In genomic region chr16:32661493-32661921, GRCm38 (mm10) we compare ENCODE assay signal across 8 mouse cellular contexts. TPM values are rescaled to one million over a fixed set of nuclear protein-coding genes. Genes with fewer than 3 reads are reported as not detected.
DNase-seq lines count a peak whose midpoint lies in the region; ATAC-seq and TF ChIP-seq lines count a peak whose summit lies in the region.

No protein-coding gene starts in this region.

- H3K4me2 ChIP-seq in heart, postnatal 0 days (ENCODE audit: low read depth, low read length), result peak overlapping the region; percentile 49

- no peak for TF ChIP-seq CTCF in kidney, adult 2 months (conservative IDR thresholded peaks at IDR 0.05; ENCODE audit: insufficient read depth, insufficient read length, low read depth, low read length)
- no peak for TF ChIP-seq CTCF in heart, postnatal 0 days (IDR thresholded peaks at IDR 0.05; ENCODE audit: low read depth)

- peak overlapping the region; percentile 14; the same call in 1 of the 2 replicates for H3K4me3 ChIP-seq in kidney, adult 2 months (ENCODE audit: insufficient read depth, low read depth, low read length)
- H3K4me3 ChIP-seq in heart, postnatal 0 days (ENCODE audit: low read depth, low read length), result peak overlapping the region; percentile 24
- H3K4me3 ChIP-seq in midbrain, embryonic 10.5 days, result 0 out of 2 replicates have a peak overlapping the region, but pooled peaks have one; percentile 16

- no peak for DNase-seq in kidney, adult 2 months
- no peak for DNase-seq in kidney, adult 11 months
- DNase-seq in cerebellum, postnatal 10 days, result peak; percentile 67 to 70
- no peak for DNase-seq in heart, postnatal 0 days (ENCODE audit: low spot score)
- DNase-seq in midbrain, embryonic 10.5 days (ENCODE audit: low spot score), result no peak
- no peak for DNase-seq in layer of hippocampus, adult 11-12 months (ENCODE audit: low spot score)
- no peak for DNase-seq in gastrocnemius, adult 18-20 months (ENCODE audit: low spot score)

- TF ChIP-seq POLR2A in kidney, adult 2 months (IDR thresholded peaks at IDR 0.05; ENCODE audit: low read depth, low read length), result no peak

- no peak for ATAC-seq in heart, postnatal 0 days (ENCODE audit: insufficient read depth, low read depth)
- ATAC-seq in monocyte, adult 5-6 weeks (replicated peaks; ENCODE audit: insufficient number of reproducible peaks, low FRiP score, low TSS enrichment, poor library complexity, severe bottlenecking), result no peak

- 40% methylated on average over 10 of the region's 10 CpGs for WGBS in kidney, adult 2 months
- 43% methylated on average over 10 of the region's 10 CpGs for WGBS in heart, postnatal 0 days
- WGBS in midbrain, embryonic 10.5 days, result 60% methylated on average over 10 of the region's 10 CpGs

- peaks cover 8% of the 10 kb centered on the region for H3K4me1 ChIP-seq in kidney, adult 2 months (ENCODE audit: control insufficient read depth, insufficient read depth, low read length)
- peaks cover 47% of the 10 kb centered on the region for H3K4me1 ChIP-seq in heart, postnatal 0 days (ENCODE audit: control insufficient read depth, insufficient read depth)
- H3K4me1 ChIP-seq in midbrain, embryonic 10.5 days, result peaks cover 89% of the 10 kb centered on the region

- peak overlapping the region; percentile 39 for H3K9ac ChIP-seq in heart, postnatal 0 days (replicated peaks; ENCODE audit: low read depth, low read length)

- H3K9me3 ChIP-seq in heart, postnatal 0 days (replicated peaks; ENCODE audit: control insufficient read depth, low read length), result no peaks in the 10 kb centered on the region
- H3K9me3 ChIP-seq in midbrain, embryonic 10.5 days (replicated peaks), result no peaks in the 10 kb centered on the region

- TF ChIP-seq EP300 in heart, postnatal 0 days (IDR thresholded peaks at IDR 0.05; ENCODE audit: low read depth), result no peak

- H3K27ac ChIP-seq in kidney, adult 2 months (ENCODE audit: insufficient read depth, low read depth, low read length), result peak overlapping the region; percentile 17; the same call in 1 of the 2 replicates
- H3K27ac ChIP-seq in heart, postnatal 0 days (ENCODE audit: low read depth), result peak overlapping the region; percentile 51
- peak overlapping the region; percentile 85 for H3K27ac ChIP-seq in midbrain, embryonic 10.5 days (replicated peaks)

- H3K27me3 ChIP-seq in kidney, adult 2 months (replicated peaks; ENCODE audit: control insufficient read depth, insufficient read depth, low read length), result no peaks in the 10 kb centered on the region
- no peaks in the 10 kb centered on the region for H3K27me3 ChIP-seq in heart, postnatal 0 days (ENCODE audit: control insufficient read depth, insufficient read depth, low read length)
- no peaks in the 10 kb centered on the region for H3K27me3 ChIP-seq in midbrain, embryonic 10.5 days (ENCODE audit: low read depth, poor library complexity, severe bottlenecking)

- no peaks in the 10 kb centered on the region for H3K36me3 ChIP-seq in kidney, adult 2 months (ENCODE audit: control insufficient read depth, insufficient read depth, low read length)
- H3K36me3 ChIP-seq in heart, postnatal 0 days (replicated peaks; ENCODE audit: control insufficient read depth, insufficient read depth, low read length), result no peaks in the 10 kb centered on the region
- peaks cover 7% of the 10 kb centered on the region for H3K36me3 ChIP-seq in midbrain, embryonic 10.5 days

RNA-seq across cellular contexts. Expression of gene Tnk2, which starts 17.8 kb away (rescaled TPM):
- 35.8 and 40.8 TPM in 2 replicates for polyA plus RNA-seq in kidney, adult 2 months (2012; rRNA removed)
- 9.4 and 14.2 TPM in 2 replicates for total RNA-seq in heart, postnatal 0 days (2014; rRNA removed; ENCODE audit: low replicate concordance)
- polyA plus RNA-seq in heart, postnatal 0 days (2015; fragmentation: Nextera tagmentation; extraction: Ambion mirVana), result 6.0 and 7.0 TPM in 2 replicates
- 8.4 and 9.8 TPM in 2 replicates for polyA plus RNA-seq in midbrain, embryonic 10.5 days (2016; fragmentation: Nextera tagmentation; extraction: Ambion mirVana)
- 16.2 to 63.7 TPM (median 26.3 TPM) in 3 replicates for total RNA-seq in monocyte, adult 5-6 weeks (2017)
- 10 to 100 TPM; 44.9 to 46.5 TPM for total RNA-seq in gastrocnemius, adult 18-20 months (2021)

RNA-seq across cellular contexts. Expression of gene Tfrc, which starts 52.8 kb away (rescaled TPM):
- polyA plus RNA-seq in kidney, adult 2 months (2012; rRNA removed), result 7.9 and 12.0 TPM in 2 replicates
- 35.3 and 71.7 TPM in 2 replicates for total RNA-seq in heart, postnatal 0 days (2014; rRNA removed; ENCODE audit: low replicate concordance)
- polyA plus RNA-seq in heart, postnatal 0 days (2015; fragmentation: Nextera tagmentation; extraction: Ambion mirVana), result 46.5 and 57.1 TPM in 2 replicates
- polyA plus RNA-seq in midbrain, embryonic 10.5 days (2016; fragmentation: Nextera tagmentation; extraction: Ambion mirVana), result 68.7 and 71.9 TPM in 2 replicates
- total RNA-seq in monocyte, adult 5-6 weeks (2017), result 24.5 to 52.2 TPM (median 43.5 TPM) in 3 replicates
- 10 to 100 TPM; 51.9 to 58.7 TPM for total RNA-seq in gastrocnemius, adult 18-20 months (2021)

Comparison
In these comparisons a context has a peak if more than half of its experiments do, and no peak if none do; other contexts are left out.
1. DNase-seq: peak in cerebellum, postnatal 10 days (2 of 2); none in kidney, adult 2 months (single experiment), kidney, adult 11 months (single experiment), heart, postnatal 0 days (single experiment), midbrain, embryonic 10.5 days (single experiment), layer of hippocampus, adult 11-12 months (single experiment) and gastrocnemius, adult 18-20 months (single experiment).
2. H3K27ac ChIP-seq: peak in every context shown above with its lines; median percentile 85 in midbrain, embryonic 10.5 days; 51 in heart, postnatal 0 days; 17 in kidney, adult 2 months.
3. Peak in every context shown above with its lines, with median percentiles within 50 percentile points of each other: H3K4me3 ChIP-seq.